Mouse (Mus musculus): ENCODE results near the gene Nrsn2. TPM values are rescaled to one million over a fixed set of nuclear protein-coding genes. Genes with fewer than 3 reads are reported as not detected.

Gene Nrsn2
- polyA plus RNA-seq, 1 experiment from 2014 or later, result 8.2 TPM

DNA sequence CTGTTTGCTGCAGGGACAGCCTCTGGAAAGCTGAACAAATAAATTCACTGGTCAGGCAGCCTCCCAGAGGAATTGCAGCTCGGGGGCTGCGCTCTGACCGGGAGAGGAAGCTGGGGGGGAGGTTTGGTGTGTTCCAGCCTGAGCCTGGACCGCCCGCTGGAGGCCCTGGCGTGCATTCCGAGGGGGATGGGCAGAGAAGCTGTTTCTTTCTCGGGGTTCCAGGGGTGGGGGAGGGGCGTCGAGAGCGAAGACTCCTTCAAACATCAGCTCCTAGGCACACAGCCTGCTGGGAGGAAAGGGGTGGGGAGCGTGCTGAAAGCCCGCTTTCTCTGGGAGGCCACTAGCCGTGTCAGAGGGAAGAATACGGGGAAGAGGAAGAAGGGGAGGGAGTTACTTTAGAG lies 34.5 kb upstream of the Nrsn2 start:
- peak; percentile 78 for ATAC-seq (ENCODE audit: low FRiP score)
- Histone ChIP-seq H3K27me3 (ENCODE audit: control insufficient read depth, insufficient read depth, low read length) (no peaks in the 10 kb centered on the region), H3K4me2 (replicated peaks; ENCODE audit: low read depth, low read length) (peak overlapping the region; percentile 91), H3K4me3 (ENCODE audit: low read depth, low read length) (peak overlapping the region; percentile 25), H3K27ac (ENCODE audit: low read depth, low read length) (peak overlapping the region; percentile 95), H3K4me1 (replicated peaks; ENCODE audit: control insufficient read depth, insufficient read depth, low read length) (peaks cover 16% of the 10 kb centered on the region), H3K9ac (ENCODE audit: low read depth, low read length) (peak overlapping the region; percentile 49), H3K36me3 (ENCODE audit: control insufficient read depth, insufficient read depth, low read length) (no peaks in the 10 kb centered on the region), H3K9me3 (ENCODE audit: control insufficient read depth, low read length) (no peaks in the 10 kb centered on the region)
- WGBS, result under 1% methylated on average over 15 of the region's 15 CpGs
- DNase-seq (ENCODE audit: low spot score), result peak; percentile 93

- DNase-seq (ENCODE audit: low spot score), result no peak
- no peak for ATAC-seq (ENCODE audit: low FRiP score)
- Histone ChIP-seq H3K27ac (ENCODE audit: low read depth, low read length) (peak overlapping the region; percentile 95), H3K4me1 (replicated peaks; ENCODE audit: control insufficient read depth, insufficient read depth, low read length) (peaks cover 16% of the 10 kb centered on the region), H3K9me3 (ENCODE audit: control insufficient read depth, low read length) (no peaks in the 10 kb centered on the region), H3K4me2 (replicated peaks; ENCODE audit: low read depth, low read length) (no peak overlapping the region), H3K36me3 (ENCODE audit: control insufficient read depth, insufficient read depth, low read length) (no peaks in the 10 kb centered on the region), H3K9ac (ENCODE audit: low read depth, low read length) (no peak overlapping the region), H3K27me3 (ENCODE audit: control insufficient read depth, insufficient read depth, low read length) (no peaks in the 10 kb centered on the region), H3K4me3 (ENCODE audit: low read depth, low read length) (no peak overlapping the region)
- 80% methylated on average over 6 of the region's 6 CpGs for WGBS
Measured at GRCm38 (mm10) chr2:152409781-152410180, 33.3 kb upstream of the Nrsn2 start.

DNA sequence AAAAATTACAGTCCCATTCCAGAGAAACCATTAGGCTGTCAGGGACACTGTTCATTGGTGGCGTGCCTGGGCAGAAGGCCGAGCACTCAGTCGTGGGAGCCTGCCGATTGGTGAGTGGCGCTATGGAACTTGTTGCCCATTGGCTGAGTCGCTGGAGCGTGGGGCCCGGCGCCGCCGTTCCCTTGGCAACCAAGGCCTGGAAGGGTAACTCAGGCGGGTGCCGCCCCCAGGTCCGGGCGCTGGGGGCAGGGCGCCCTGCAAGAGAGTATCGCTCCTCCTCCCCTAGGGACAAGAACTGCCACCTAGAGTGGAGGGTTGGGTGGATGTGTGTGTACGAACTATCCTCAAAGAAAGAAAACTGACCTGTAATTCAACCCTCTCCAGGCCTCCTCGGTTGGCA lies 29.7 kb upstream of the Nrsn2 start:
- DNase-seq (ENCODE audit: low spot score) (peak; percentile 96), ATAC-seq (ENCODE audit: low FRiP score) (peak; percentile 94)
- Histone ChIP-seq H3K36me3 (ENCODE audit: control insufficient read depth, insufficient read depth, low read length) (no peaks in the 10 kb centered on the region), H3K27me3 (ENCODE audit: control insufficient read depth, insufficient read depth, low read length) (no peaks in the 10 kb centered on the region), H3K9me3 (ENCODE audit: control insufficient read depth, low read length) (no peaks in the 10 kb centered on the region), H3K4me2 (replicated peaks; ENCODE audit: low read depth, low read length) (peak overlapping the region; percentile 41), H3K4me3 (ENCODE audit: low read depth, low read length) (peak overlapping the region; percentile 21), H3K27ac (ENCODE audit: low read depth, low read length) (peak overlapping the region; percentile 70), H3K4me1 (replicated peaks; ENCODE audit: control insufficient read depth, insufficient read depth, low read length) (peaks cover 12% of the 10 kb centered on the region), H3K9ac (ENCODE audit: low read depth, low read length) (peak overlapping the region; percentile 32; the same call in 1 of the 2 replicates)
- under 1% methylated on average over 19 of the region's 19 CpGs for WGBS

GRCm38 (mm10) chr2:152399122-152399542 lies 22.7 kb upstream of the Nrsn2 start:
- no peaks in the 10 kb centered on the region for H3K27me3 ChIP-seq (ENCODE audit: control insufficient read depth, insufficient read depth, low read length)
- H3K4me3 ChIP-seq (ENCODE audit: low read depth, low read length), result peak overlapping the region; percentile 79
- H3K9me3 ChIP-seq (ENCODE audit: control insufficient read depth, low read length), result no peaks in the 10 kb centered on the region
- H3K9ac ChIP-seq (ENCODE audit: low read depth, low read length), result peak overlapping the region; percentile 96
- ATAC-seq (ENCODE audit: low FRiP score) (no peak), DNase-seq (ENCODE audit: low spot score) (no peak)
- H3K27ac ChIP-seq (ENCODE audit: low read depth, low read length), result peak overlapping the region; percentile 99
- peak overlapping the region; percentile 87 for H3K4me2 ChIP-seq (replicated peaks; ENCODE audit: low read depth, low read length)
- peaks cover 9% of the 10 kb centered on the region; the same call in 1 of the 2 replicates for H3K4me1 ChIP-seq (replicated peaks; ENCODE audit: control insufficient read depth, insufficient read depth, low read length)
- H3K36me3 ChIP-seq (ENCODE audit: control insufficient read depth, insufficient read depth, low read length), result no peaks in the 10 kb centered on the region
- 0% methylated on average over 13 of the region's 13 CpGs for WGBS

GRCm38 (mm10) chr2:152398691-152399090 lies 22.3 kb upstream of the Nrsn2 start:
- H3K4me1 ChIP-seq (replicated peaks; ENCODE audit: control insufficient read depth, insufficient read depth, low read length), result peaks cover 9% of the 10 kb centered on the region; the same call in 1 of the 2 replicates
- no peaks in the 10 kb centered on the region for H3K9me3 ChIP-seq (ENCODE audit: control insufficient read depth, low read length)
- H3K9ac ChIP-seq (ENCODE audit: low read depth, low read length), result peak overlapping the region; percentile 96
- H3K27me3 ChIP-seq (ENCODE audit: control insufficient read depth, insufficient read depth, low read length), result no peaks in the 10 kb centered on the region
- peak; percentile 72 for ATAC-seq (ENCODE audit: low FRiP score)
- H3K27ac ChIP-seq (ENCODE audit: low read depth, low read length), result peak overlapping the region; percentile 99
- WGBS, result under 1% methylated on average over 38 of the region's 38 CpGs
- peak; percentile 93 for DNase-seq (ENCODE audit: low spot score)
- peak overlapping the region; percentile 87 for H3K4me2 ChIP-seq (replicated peaks; ENCODE audit: low read depth, low read length)
- no peaks in the 10 kb centered on the region for H3K36me3 ChIP-seq (ENCODE audit: control insufficient read depth, insufficient read depth, low read length)
- peak overlapping the region; percentile 79 for H3K4me3 ChIP-seq (ENCODE audit: low read depth, low read length)

- no peaks in the 10 kb centered on the region for H3K27me3 ChIP-seq (ENCODE audit: control insufficient read depth, insufficient read depth, low read length)
- H3K4me2 ChIP-seq (replicated peaks; ENCODE audit: low read depth, low read length), result peak within 1 kb of the TSS; percentile 87
- H3K4me1 ChIP-seq (replicated peaks; ENCODE audit: control insufficient read depth, insufficient read depth, low read length), result peaks cover 9% of the 10 kb centered on the region; the same call in 1 of the 2 replicates
- H3K27ac ChIP-seq (ENCODE audit: low read depth, low read length), result peak within 1 kb of the TSS; percentile 99
- DNase-seq (ENCODE audit: low spot score) (peak; percentile 98), ATAC-seq (ENCODE audit: low FRiP score) (peak; percentile 71)
- WGBS, result under 1% methylated on average over 69 of the region's 104 CpGs
- H3K36me3 ChIP-seq (ENCODE audit: control insufficient read depth, insufficient read depth, low read length), result no peaks in the 10 kb centered on the region
- H3K9me3 ChIP-seq (ENCODE audit: control insufficient read depth, low read length), result no peaks in the 10 kb centered on the region
- H3K4me3 ChIP-seq (ENCODE audit: low read depth, low read length), result peak within 1 kb of the TSS; percentile 79
- peak within 1 kb of the TSS; percentile 96 for H3K9ac ChIP-seq (ENCODE audit: low read depth, low read length)
Measured at GRCm38 (mm10) chr2:152397680-152398435, 21.4 kb upstream of the Nrsn2 start, which contains the start of gene Sox12. Gene Sox12, minus strand, starts transcription at chr2:152398063.

DNA sequence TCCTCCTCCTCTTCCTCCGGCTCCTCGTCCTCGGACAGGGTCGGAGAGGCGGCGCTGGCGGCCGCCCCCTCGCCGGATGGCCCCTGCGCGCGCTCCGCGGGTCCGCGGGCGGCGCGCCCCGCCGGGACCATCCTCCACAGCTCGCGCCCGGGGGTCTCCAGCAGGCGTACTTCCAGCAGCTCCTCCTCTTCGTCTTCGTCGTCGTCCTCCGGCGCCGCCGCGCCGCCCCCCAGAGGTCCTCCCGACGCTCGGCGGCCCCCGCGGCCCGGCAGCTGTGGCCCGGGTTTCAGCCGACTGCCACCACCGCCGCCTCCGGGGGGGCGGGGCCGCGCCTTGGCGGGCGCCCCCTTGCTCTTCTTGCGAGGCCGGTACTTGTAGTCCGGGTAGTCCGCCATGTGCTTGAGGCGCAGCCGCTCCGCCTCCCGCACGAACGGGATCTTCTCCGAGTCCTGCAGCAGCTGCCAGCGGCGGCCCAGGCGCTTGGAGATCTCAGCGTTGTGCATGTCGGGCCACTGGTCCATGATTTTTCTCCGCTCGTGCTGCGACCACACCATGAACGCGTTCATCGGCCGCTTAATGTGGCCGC lies 20.7 kb upstream of the Nrsn2 start:
- no peaks in the 10 kb centered on the region for H3K36me3 ChIP-seq (ENCODE audit: control insufficient read depth, insufficient read depth, low read length)
- peak overlapping the region; percentile 96 for H3K9ac ChIP-seq (ENCODE audit: low read depth, low read length)
- under 1% methylated on average over 71 of the region's 77 CpGs for WGBS
- H3K27ac ChIP-seq (ENCODE audit: low read depth, low read length), result peak overlapping the region; percentile 99
- peak overlapping the region; percentile 87 for H3K4me2 ChIP-seq (replicated peaks; ENCODE audit: low read depth, low read length)
- DNase-seq (ENCODE audit: low spot score) (peak; percentile 83), ATAC-seq (ENCODE audit: low FRiP score) (peak; percentile 23)
- peaks cover 9% of the 10 kb centered on the region; the same call in 1 of the 2 replicates for H3K4me1 ChIP-seq (replicated peaks; ENCODE audit: control insufficient read depth, insufficient read depth, low read length)
- H3K27me3 ChIP-seq (ENCODE audit: control insufficient read depth, insufficient read depth, low read length), result no peaks in the 10 kb centered on the region
- H3K9me3 ChIP-seq (ENCODE audit: control insufficient read depth, low read length), result no peaks in the 10 kb centered on the region
- H3K4me3 ChIP-seq (ENCODE audit: low read depth, low read length), result peak overlapping the region; percentile 79

GRCm38 (mm10) chr2:152396110-152397003 lies 19.9 kb upstream of the Nrsn2 start:
- Histone ChIP-seq H3K4me3 (ENCODE audit: low read depth, low read length) (peak overlapping the region; percentile 79), H3K9me3 (ENCODE audit: control insufficient read depth, low read length) (no peaks in the 10 kb centered on the region), H3K36me3 (ENCODE audit: control insufficient read depth, insufficient read depth, low read length) (no peaks in the 10 kb centered on the region), H3K4me2 (replicated peaks; ENCODE audit: low read depth, low read length) (peak overlapping the region; percentile 87), H3K4me1 (replicated peaks; ENCODE audit: control insufficient read depth, insufficient read depth, low read length) (peaks cover 9% of the 10 kb centered on the region; the same call in 1 of the 2 replicates), H3K27ac (ENCODE audit: low read depth, low read length) (peak overlapping the region; percentile 99), H3K27me3 (ENCODE audit: control insufficient read depth, insufficient read depth, low read length) (no peaks in the 10 kb centered on the region), H3K9ac (ENCODE audit: low read depth, low read length) (peak overlapping the region; percentile 96)
- peak; percentile 71 for ATAC-seq (ENCODE audit: low FRiP score)
- under 1% methylated on average over 45 of the region's 46 CpGs for WGBS
- peak; percentile 96 for DNase-seq (ENCODE audit: low spot score)

All from hindbrain, embryonic 11.5 days (tissue).